Mouse (Mus musculus) heart, adult 18-20 months (tissue): ENCODE measurements around the gene Sdad1. TPM values are rescaled to one million over a fixed set of nuclear protein-coding genes. Genes with fewer than 3 reads are reported as not detected.
A peak's percentile ranks its signal among the peaks of the same experiment; 100 is the strongest.

Source experiments
- DNase-seq, 2 experiments: peaks; one replicate each; pipeline ENCODE4 v3.0.0; 2021 to 2022; ENCODE audit warnings: mixed read lengths in 1 of 2
- long read RNA-seq, 2 experiments: library from polyadenylated mRNA; stranded (forward); transcript quantifications; one replicate each; pipeline ENCODE4 v2.0.0; 2021
- total RNA-seq, 2 experiments: library from RNA; stranded (reverse); gene quantifications; 2 replicates each; pipeline ENCODE4 v1.2.3; 2021

Sdad1 gene
- 10 to 100 TPM; 11.4 to 13.8 TPM for total RNA-seq
- long read RNA-seq, experiment 1, full-length matches to known transcripts, result 4 of 4 reads
- long read RNA-seq, experiment 1, partial matches to known transcripts, result 0 of 4 reads
- long read RNA-seq, experiment 1, other reads (novel, unspliced or antisense), result 0 of 4 reads
- long read RNA-seq, experiment 2, full-length matches to known transcripts, result 2 of 2 reads
- long read RNA-seq, experiment 2, partial matches to known transcripts, result 0 of 2 reads
- long read RNA-seq, experiment 2, other reads (novel, unspliced or antisense), result 0 of 2 reads

GRCm38 (mm10) chr5:92309681-92310511, at the start of gene Sdad1:
TSS of gene Sdad1 (minus strand) at chr5:92310479.
- DNase-seq, result peak; percentile 95 to 96

- peak; percentile 42 to 68 for DNase-seq
These were observed 48.6 kb upstream of the Sdad1 start for GRCm38 (mm10) chr5:92358767-92359455.

DNA sequence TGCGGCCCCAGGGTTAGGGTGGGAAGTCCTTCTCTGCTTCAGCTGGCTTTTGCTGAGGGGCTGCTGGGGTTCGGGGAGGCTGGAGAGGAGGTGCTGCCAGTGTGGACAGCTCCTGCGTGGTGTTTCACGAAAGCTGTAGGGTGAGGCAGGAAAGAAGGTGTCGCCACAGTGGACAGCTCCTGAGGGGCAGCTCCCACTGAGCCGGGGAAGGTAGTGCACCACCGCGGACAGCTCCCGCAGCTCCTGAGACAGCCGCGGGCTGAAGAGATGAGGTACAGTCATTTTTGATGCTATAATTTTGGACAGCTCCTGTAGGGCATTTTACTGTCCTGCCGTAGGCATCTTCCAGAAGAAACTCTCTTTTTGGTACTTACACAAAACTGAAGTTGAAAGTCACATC, 47.8 kb upstream of the Sdad1 start:
- DNase-seq, result peak in 1 of 2 experiments; percentile 16

DNA sequence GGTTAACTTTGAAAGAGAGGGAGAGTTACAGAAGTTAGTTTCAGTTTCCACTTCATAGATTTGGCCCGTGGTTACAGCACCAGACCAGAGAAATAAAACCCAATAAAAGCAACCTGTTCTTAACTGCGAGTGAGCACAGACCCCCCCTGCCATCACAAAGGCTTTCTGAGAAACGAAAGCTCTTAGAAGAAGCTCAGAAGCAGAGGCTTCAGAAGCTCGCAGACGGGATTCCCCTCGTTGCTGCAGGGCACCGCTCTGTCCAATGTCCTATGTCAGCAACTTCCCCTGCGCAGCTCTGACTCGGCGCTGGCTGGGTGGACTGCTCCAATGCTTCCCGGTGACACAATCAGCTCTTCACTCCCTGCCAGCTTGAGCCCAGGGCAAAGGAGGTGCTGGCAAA, 43.2 kb upstream of the Sdad1 start:
- peak; percentile 76 to 78 for DNase-seq

DNA sequence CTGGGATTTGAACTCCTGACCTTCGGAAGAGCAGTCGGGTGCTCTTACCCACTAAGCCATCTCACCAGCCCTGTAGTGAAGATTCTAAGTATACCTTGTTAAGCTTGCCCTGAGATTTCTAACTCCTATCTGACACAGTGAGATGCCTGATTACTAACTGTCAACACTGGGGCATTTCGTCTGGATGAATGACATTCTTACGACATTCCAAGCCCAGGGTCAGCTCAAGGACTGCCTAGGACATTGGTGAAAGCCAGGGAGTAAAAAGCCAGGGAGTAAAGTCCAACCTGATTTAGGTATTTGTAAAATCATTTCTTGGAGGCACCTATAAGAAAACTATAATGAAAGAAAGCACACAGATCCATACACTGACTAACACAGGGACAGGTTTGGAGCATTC, 42.4 kb upstream of the Sdad1 start:
- peak in 1 of 2 experiments; percentile 14 for DNase-seq

- DNase-seq, result no peak
These were observed 39.5 kb upstream of the Sdad1 start for GRCm38 (mm10) chr5:92349731-92350130.

DNA sequence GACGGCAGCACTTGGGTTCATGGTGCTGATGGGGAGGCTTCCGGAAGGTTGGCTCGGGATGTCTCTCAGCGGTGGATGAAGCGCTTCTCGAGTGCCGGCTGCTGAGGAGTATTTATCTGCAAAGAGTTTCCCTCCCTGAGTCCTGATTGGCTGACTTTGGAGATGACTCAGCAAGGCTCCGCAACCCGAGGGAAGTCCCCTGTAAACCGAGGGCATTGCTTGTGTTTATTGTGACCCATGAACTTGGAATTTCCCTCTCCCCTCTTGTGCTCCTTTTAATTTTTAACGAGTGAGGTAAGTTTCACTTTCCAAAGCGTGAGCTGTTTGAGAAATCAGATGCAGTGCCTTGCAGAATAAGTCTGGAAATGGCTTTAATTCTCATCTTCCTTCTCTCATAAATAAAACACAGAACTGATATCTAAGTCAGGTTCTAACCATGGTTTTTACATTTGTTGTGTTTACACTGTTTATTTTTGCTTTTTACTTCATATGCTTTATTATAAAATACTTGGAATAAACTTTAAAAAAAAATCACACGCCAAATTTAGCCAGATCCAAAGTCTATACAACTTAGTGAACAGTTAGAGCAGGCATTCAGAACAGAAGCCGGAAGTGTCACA, 38.6 kb upstream of the Sdad1 start, which contains the start of gene Cxcl10:
Gene Cxcl10, minus strand, starts transcription at position 96 of the 620 bp plus-strand sequence.
- peak; percentile 75 to 79 for DNase-seq

DNA sequence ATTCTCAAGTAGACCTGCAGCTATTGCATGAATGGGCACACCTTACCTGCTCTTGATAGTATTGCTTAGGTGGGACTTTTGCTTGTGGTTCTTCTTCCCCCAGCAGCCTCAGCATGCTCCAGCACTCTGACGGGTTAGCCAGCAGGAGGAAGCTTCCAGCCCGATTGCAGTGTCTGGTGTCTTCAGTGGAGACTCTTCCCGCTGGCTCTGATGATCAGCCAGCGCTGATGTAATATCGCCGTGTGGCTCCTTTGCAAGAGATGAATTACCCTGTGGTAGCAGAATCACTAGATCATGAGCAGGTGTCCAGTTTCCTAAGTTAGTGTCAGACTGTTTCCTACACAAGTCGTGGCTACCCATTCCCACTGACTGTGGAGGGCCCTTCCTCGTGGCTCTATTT, 34.7 kb upstream of the Sdad1 start:
- DNase-seq, result no peak

GRCm38 (mm10) chr5:92340606-92341005, 30.3 kb upstream of the Sdad1 start:
- peak in 1 of 2 experiments; percentile 10 for DNase-seq

DNA sequence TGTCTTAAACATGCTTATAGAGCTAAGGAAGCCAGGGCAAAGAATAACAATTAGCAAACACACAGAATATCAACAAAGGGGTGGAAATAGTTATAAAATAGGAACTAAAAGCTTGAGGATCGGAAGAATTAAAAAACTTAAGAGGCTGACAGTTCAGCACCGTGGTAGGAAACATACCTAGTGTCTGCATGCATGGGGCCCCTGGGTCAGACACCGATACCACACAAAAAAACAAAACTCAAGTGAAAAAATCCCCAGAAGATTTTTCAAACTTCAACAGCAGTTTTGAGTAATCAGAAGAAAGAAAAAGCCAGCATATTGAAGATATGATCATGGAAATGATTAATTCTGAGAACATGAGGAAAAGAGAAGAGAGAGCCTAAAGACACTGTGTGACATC, 26.5 kb upstream of the Sdad1 start:
- DNase-seq, result no peak

- DNase-seq, result peak; percentile 85
These were observed 22.1 kb upstream of the Sdad1 start for GRCm38 (mm10) chr5:92332359-92332840.

- DNase-seq, result no peak
These were observed 21.5 kb upstream of the Sdad1 start, which contains the start of gene Art3 for GRCm38 (mm10) chr5:92331635-92332338. TSS of gene Art3 (plus strand) at chr5:92331827.

DNA sequence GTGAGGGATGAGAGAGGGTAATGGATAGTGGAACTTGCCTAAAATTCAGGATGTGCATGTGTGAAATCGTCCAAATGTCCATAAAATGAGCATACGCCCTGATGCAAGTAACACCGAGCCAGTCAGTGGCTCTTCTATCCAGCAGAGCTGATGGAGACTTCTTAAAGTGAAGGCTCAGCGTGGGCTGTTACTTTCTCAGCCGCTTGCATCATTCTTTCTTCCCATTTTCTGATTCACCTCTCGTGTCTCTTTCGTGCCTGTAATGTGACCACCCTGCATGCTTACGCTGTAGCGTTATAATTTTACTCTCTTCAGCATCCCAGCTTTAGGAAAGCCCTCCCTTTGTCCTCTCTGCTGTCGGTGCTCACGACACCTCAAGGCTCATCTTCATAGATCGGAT, 20.8 kb upstream of the Sdad1 start:
- no peak for DNase-seq

- DNase-seq, result no peak
These were observed 17.6 kb upstream of the Sdad1 start, which contains the start of gene Cxcl9 for GRCm38 (mm10) chr5:92327929-92328328. TSS of gene Cxcl9 (minus strand) at chr5:92328079.

GRCm38 (mm10) chr5:92327367-92327766, 17.1 kb upstream of the Sdad1 start:
- DNase-seq, result no peak

- DNase-seq, result peak; percentile 83 to 91
These were observed 13.0 kb upstream of the Sdad1 start for GRCm38 (mm10) chr5:92323264-92323663.

DNA sequence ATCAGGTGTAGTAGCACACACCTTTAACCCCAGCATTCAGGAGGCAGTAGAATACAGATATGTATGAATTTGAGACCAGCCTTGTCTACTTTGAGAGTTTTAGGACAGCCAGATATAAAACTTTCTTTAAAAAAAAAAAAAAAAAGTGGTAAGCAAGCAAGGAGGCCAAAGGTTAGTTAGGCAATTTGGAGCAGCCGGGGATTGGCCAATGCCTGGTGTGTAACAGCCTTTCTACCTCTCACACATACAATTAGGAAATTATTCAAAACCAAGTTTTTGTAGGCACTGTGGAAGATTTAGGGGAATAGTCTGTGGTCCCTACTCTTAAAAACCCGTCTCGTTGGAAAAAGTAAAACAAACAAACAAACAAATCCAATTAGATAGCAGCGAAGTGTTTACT, 12.3 kb upstream of the Sdad1 start:
- DNase-seq, result no peak

- no peak for DNase-seq
These were observed 11.5 kb upstream of the Sdad1 start for GRCm38 (mm10) chr5:92321631-92322400.

- no peak for DNase-seq
These were observed 8.3 kb upstream of the Sdad1 start for GRCm38 (mm10) chr5:92318596-92318995.

DNA sequence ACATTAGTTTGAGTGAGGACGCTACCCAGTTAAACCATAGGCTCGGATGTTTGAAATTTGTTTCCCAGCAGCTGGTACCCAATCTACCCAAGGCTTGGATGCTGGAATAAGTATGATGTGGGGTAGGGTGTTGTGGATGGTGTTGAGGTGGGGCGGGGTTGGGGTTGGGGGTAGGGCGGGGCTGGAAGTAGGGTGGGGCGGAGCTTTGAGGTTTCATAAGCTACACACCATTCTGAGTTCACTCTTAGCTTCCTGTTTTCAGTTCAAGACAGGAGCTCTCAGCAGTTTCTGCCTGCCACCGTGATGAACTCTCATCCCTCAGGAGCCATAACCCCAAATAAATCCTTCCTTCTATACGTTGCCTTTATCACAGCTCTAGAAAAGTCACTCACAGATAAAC, 7.8 kb upstream of the Sdad1 start:
- DNase-seq, result no peak

GRCm38 (mm10) chr5:92313776-92314175, 3.5 kb upstream of the Sdad1 start:
- DNase-seq, result no peak
